Mouse (Mus musculus) forebrain, embryonic 11.5 days (tissue): ENCODE measurements around the gene Klhl3. TPM values are rescaled to one million over a fixed set of nuclear protein-coding genes. Genes with fewer than 3 reads are reported as not detected.

Experiments
- ATAC-seq: fragments of 200-750 bp; cut with Nextera tagmentation; replicated peaks from 2 replicates; pipeline ENCODE4 v1.8.0; 2017; ENCODE audit warnings: moderate TSS enrichment; ENCODE audit not compliant: low FRiP score
- DNase-seq: peaks from one replicate; pipeline ENCODE4 v3.0.0-alpha.2; 2017; ENCODE audit warnings: low spot score
- H3K27ac ChIP-seq: fragments of 300-500 bp; sonication (generic); 2 replicates; pipeline ENCODE4 v1.5.1; 2014; ENCODE audit warnings: low read depth, low read length
- H3K27me3 ChIP-seq: fragments of 300-500 bp; sonication (generic); 2 replicates; pipeline ENCODE4 v1.6.1; 2014; ENCODE audit warnings: mild to moderate bottlenecking, low read length, mixed read lengths; ENCODE audit not compliant: control insufficient read depth, insufficient read depth
- H3K36me3 ChIP-seq: fragments of 300-500 bp; sonication (generic); 2 replicates; pipeline ENCODE4 v1.6.1; 2014; ENCODE audit warnings: mild to moderate bottlenecking, low read length, moderate library complexity, mixed read lengths; ENCODE audit not compliant: control insufficient read depth, insufficient read depth
- H3K4me1 ChIP-seq: fragments of 300-500 bp; sonication (generic); replicated peaks from 2 replicates; pipeline ENCODE4 v1.6.1; 2014; ENCODE audit warnings: low read length, mixed read lengths; ENCODE audit not compliant: control insufficient read depth, insufficient read depth
- H3K4me2 ChIP-seq: fragments of 300-500 bp; sonication (generic); 2 replicates; pipeline ENCODE4 v1.6.1; 2014; ENCODE audit warnings: low read depth, mild to moderate bottlenecking, low read length, moderate library complexity, mixed read lengths; ENCODE audit not compliant: severe bottlenecking
- H3K4me3 ChIP-seq: fragments of 300-500 bp; sonication (generic); 2 replicates; pipeline ENCODE4 v1.5.1; 2014; ENCODE audit warnings: low read depth, low read length
- H3K9ac ChIP-seq: fragments of 300-500 bp; sonication (generic); 2 replicates; pipeline ENCODE4 v1.6.1; 2014; ENCODE audit warnings: low read length
- H3K9me3 ChIP-seq: fragments of 300-500 bp; sonication (generic); 2 replicates; pipeline ENCODE4 v1.6.1; 2016; ENCODE audit warnings: low read length, mixed read lengths; ENCODE audit not compliant: control insufficient read depth
- WGBS: fragments of 180-500 bp; shearing (Covaris S2); extraction: QIAGEN DNeasy Blood & Tissue Kit; methylation state at CpG from one replicate; pipeline ENCODE4 v1.1.7; 2014; 5-methylcytosine and 5-hydroxymethylcytosine counted together
- polyA plus RNA-seq: library from polyadenylated mRNA; unstranded; fragments of >200 nt; fragmentation: Nextera tagmentation; extraction: Ambion mirVana; gene quantifications from 2 replicates; pipeline ENCODE4 v1.2.1, GENCODE M21; 2014

Gene Klhl3
- polyA plus RNA-seq, 1 experiment from 2014 or later, result 3.1 TPM

GRCm38 (mm10) chr13:57995864-57996263 is 117.5 kb downstream of the Klhl3 start:
- Histone ChIP-seq H3K4me1 (no peaks in the 10 kb centered on the region), H3K27ac (no peak overlapping the region), H3K4me2 (no peak overlapping the region), H3K9ac (no peak overlapping the region), H3K9me3 (no peaks in the 10 kb centered on the region), H3K36me3 (no peaks in the 10 kb centered on the region), H3K27me3 (no peaks in the 10 kb centered on the region), H3K4me3 (no peak overlapping the region)
- WGBS, result 90% methylated on average over 13 of the region's 13 CpGs
- ATAC-seq (no peak), DNase-seq (no peak)

- Histone ChIP-seq H3K27me3 (no peaks in the 10 kb centered on the region), H3K4me3 (no peak overlapping the region), H3K27ac (no peak overlapping the region), H3K4me2 (no peak overlapping the region), H3K4me1 (peaks cover 3% of the 10 kb centered on the region; the same call in 1 of the 2 replicates), H3K36me3 (no peaks in the 10 kb centered on the region), H3K9ac (no peak overlapping the region), H3K9me3 (no peaks in the 10 kb centered on the region)
- no peak for DNase-seq
- 57% methylated on average over 10 of the region's 10 CpGs for WGBS
- no peak for ATAC-seq
Observed at GRCm38 (mm10) chr13:57984637-57985036, 128.8 kb downstream of the Klhl3 start.

- ATAC-seq, result no peak
- no peaks in the 10 kb centered on the region for H3K36me3 ChIP-seq
Observed at GRCm38 (mm10) chr13:57984163-57984562, 129.2 kb downstream of the Klhl3 start.

DNA sequence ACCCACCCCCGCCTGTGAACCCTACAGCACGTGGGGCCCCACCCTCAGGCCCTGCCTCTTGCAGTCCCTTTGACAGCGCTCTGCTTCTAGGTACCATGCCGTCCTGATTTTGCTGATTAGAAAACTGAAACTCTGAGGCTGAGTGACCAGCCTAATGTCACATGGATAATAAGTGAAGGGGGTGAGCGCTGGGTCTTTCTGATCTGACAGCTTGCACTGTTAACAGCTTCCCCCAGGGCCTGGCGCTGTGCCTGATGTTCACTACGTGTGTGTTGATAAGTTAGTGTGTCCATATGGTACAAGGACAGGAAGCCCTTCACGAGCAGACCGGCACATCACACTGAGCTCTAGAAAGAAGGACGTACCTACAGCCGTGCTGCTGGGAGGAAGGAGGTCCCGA is 130.1 kb downstream of the Klhl3 start:
- Histone ChIP-seq H3K36me3 (no peaks in the 10 kb centered on the region), H3K27ac (no peak overlapping the region), H3K9me3 (no peaks in the 10 kb centered on the region), H3K4me1 (peaks cover 3% of the 10 kb centered on the region; the same call in 1 of the 2 replicates), H3K4me2 (no peak overlapping the region), H3K4me3 (no peak overlapping the region), H3K27me3 (no peaks in the 10 kb centered on the region), H3K9ac (no peak overlapping the region)
- DNase-seq, result no peak
- no peak for ATAC-seq
- WGBS, result 76% methylated on average over 12 of the region's 12 CpGs

More at GRCm38 (mm10) chr13:57984163-57984562, 129.2 kb downstream of the Klhl3 start:
- Histone ChIP-seq H3K4me2 (no peak overlapping the region), H3K27ac (no peak overlapping the region), H3K27me3 (no peaks in the 10 kb centered on the region), H3K4me1 (peaks cover 3% of the 10 kb centered on the region; the same call in 1 of the 2 replicates), H3K9me3 (no peaks in the 10 kb centered on the region), H3K9ac (no peak overlapping the region), H3K4me3 (no peak overlapping the region)
- no peak for DNase-seq
- WGBS, result 60% methylated on average over 8 of the region's 8 CpGs

GRCm38 (mm10) chr13:57982904-57983303 is 130.5 kb downstream of the Klhl3 start:
- DNase-seq (no peak), ATAC-seq (no peak)
- no peak overlapping the region for H3K27ac ChIP-seq
- H3K9ac ChIP-seq, result no peak overlapping the region
- H3K4me1 ChIP-seq, result peaks cover 3% of the 10 kb centered on the region; the same call in 1 of the 2 replicates
- no peak overlapping the region for H3K4me2 ChIP-seq
- H3K27me3 ChIP-seq, result no peaks in the 10 kb centered on the region
- 70% methylated on average over 11 of the region's 11 CpGs for WGBS
- H3K4me3 ChIP-seq, result no peak overlapping the region
- H3K36me3 ChIP-seq, result no peaks in the 10 kb centered on the region
- H3K9me3 ChIP-seq, result no peaks in the 10 kb centered on the region

- Histone ChIP-seq H3K27ac (no peak overlapping the region), H3K9me3 (no peaks in the 10 kb centered on the region), H3K27me3 (no peaks in the 10 kb centered on the region), H3K9ac (no peak overlapping the region), H3K4me1 (peaks cover 3% of the 10 kb centered on the region; the same call in 1 of the 2 replicates), H3K36me3 (no peaks in the 10 kb centered on the region), H3K4me3 (no peak overlapping the region), H3K4me2 (no peak overlapping the region)
- ATAC-seq (no peak), DNase-seq (no peak)
- WGBS, result 63% methylated on average over 9 of the region's 9 CpGs
Observed at GRCm38 (mm10) chr13:57980679-57981078, 132.7 kb downstream of the Klhl3 start.

- Histone ChIP-seq H3K27me3 (no peaks in the 10 kb centered on the region), H3K9ac (no peak overlapping the region), H3K4me1 (peaks cover 3% of the 10 kb centered on the region; the same call in 1 of the 2 replicates), H3K4me3 (no peak overlapping the region), H3K4me2 (no peak overlapping the region), H3K36me3 (no peaks in the 10 kb centered on the region), H3K27ac (no peak overlapping the region), H3K9me3 (no peaks in the 10 kb centered on the region)
- no peak for DNase-seq
- ATAC-seq, result no peak
- WGBS, result 49% methylated on average over 2 of the region's 2 CpGs
Observed at GRCm38 (mm10) chr13:57980071-57980470, 133.3 kb downstream of the Klhl3 start.

DNA sequence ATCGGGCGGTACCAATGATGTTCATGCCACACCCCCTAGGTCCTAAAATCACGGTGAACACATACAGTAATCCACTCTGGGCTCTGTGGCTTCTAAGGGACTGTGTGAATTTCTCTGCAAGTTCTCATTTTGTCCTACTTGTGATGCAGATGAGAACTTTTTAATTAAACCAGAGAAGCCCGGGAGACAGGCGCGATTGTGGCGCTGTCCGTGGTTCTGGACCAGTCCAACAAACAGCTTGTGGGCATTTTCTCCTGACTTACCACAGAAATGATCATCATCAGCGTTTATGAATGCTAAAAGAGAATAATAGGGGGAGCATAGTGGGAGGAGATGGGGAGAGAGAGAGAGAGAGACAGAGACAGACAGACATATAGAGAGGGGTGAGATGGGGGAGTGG is 134.5 kb downstream of the Klhl3 start:
- Histone ChIP-seq H3K36me3 (no peaks in the 10 kb centered on the region), H3K4me2 (no peak overlapping the region), H3K27ac (no peak overlapping the region), H3K4me3 (no peak overlapping the region), H3K27me3 (no peaks in the 10 kb centered on the region), H3K4me1 (peaks cover 3% of the 10 kb centered on the region; the same call in 1 of the 2 replicates), H3K9ac (no peak overlapping the region), H3K9me3 (no peaks in the 10 kb centered on the region)
- DNase-seq (no peak), ATAC-seq (no peak)
- WGBS, result 19% methylated on average over 9 of the region's 9 CpGs

- no peak overlapping the region for H3K27ac ChIP-seq
- H3K9me3 ChIP-seq, result no peaks in the 10 kb centered on the region
- no peaks in the 10 kb centered on the region for H3K27me3 ChIP-seq
- no peak for DNase-seq
- no peak overlapping the region for H3K4me3 ChIP-seq
- H3K4me2 ChIP-seq, result no peak overlapping the region
- H3K36me3 ChIP-seq, result no peaks in the 10 kb centered on the region
- ATAC-seq, result no peak
- H3K4me1 ChIP-seq, result peaks cover 3% of the 10 kb centered on the region; the same call in 1 of the 2 replicates
- no peak overlapping the region for H3K9ac ChIP-seq
- 85% methylated on average over 6 of the region's 6 CpGs for WGBS
Observed at GRCm38 (mm10) chr13:57977721-57978120, 135.7 kb downstream of the Klhl3 start.
